Mouse (Mus musculus) inflammation-experienced regulatory T-cells (primary cell): Measurements from ENCODE around the gene Sost. TPM values are rescaled to one million over a fixed set of nuclear protein-coding genes. Genes with fewer than 3 reads are reported as not detected.

Experiments
- polyA plus RNA-seq, 2 experiments: library from polyadenylated mRNA; unstranded; fragments of 100-300 nt; shearing (Covaris generic); gene quantifications; one replicate each; pipeline ENCODE4 v1.2.1; 2017

Gene Sost
- not detected for polyA plus RNA-seq

GRCm38 (mm10) chr11:101966965-101967614, at the start of gene Sost:
Gene Sost (minus strand): TSS chr11:101967015.

GRCm38 (mm10) chr11:101986913-101987312, 20.1 kb upstream of the Sost start, which contains the start of gene Dusp3:
Gene Dusp3 (minus strand): TSS chr11:101987013.

GRCm38 (mm10) chr11:101984054-101985025, 17.5 kb upstream of the Sost start, which contains the start of gene Cfap97d1:
Gene Cfap97d1 (plus strand): TSS chr11:101984279.

Other genes with a start within 250 kb of the Sost start
- 10 to 100 TPM; 52.9 to 60.1 TPM for gene Dhx8, start 234.1 kb downstream of the Sost start, polyA plus RNA-seq
- under 1 TPM in 1 of 2 experiments, not detected in 1; 0.55 TPM for gene Etv4, start 181.6 kb downstream of the Sost start, polyA plus RNA-seq
- not detected for gene Meox1, start 72.6 kb downstream of the Sost start, polyA plus RNA-seq
- gene Cfap97d1, start 17.3 kb upstream of the Sost start, polyA plus RNA-seq, result not detected
- 1 to 10 TPM in 1 of 2 experiments, under 1 TPM in 1; 0.40 to 1.2 TPM for gene Dusp3, start 20.0 kb upstream of the Sost start, polyA plus RNA-seq
- under 1 TPM in 1 of 2 experiments, not detected in 1; 0.73 TPM for gene Mpp3, start 61.4 kb upstream of the Sost start, polyA plus RNA-seq
- under 1 TPM in 1 of 2 experiments, not detected in 1; 0.93 TPM for gene Cd300lg, start 74.5 kb upstream of the Sost start, polyA plus RNA-seq
- gene Mpp2, start 121.5 kb upstream of the Sost start, polyA plus RNA-seq, result 1 to 10 TPM; 3.1 to 4.8 TPM
- not detected for gene Ppy, start 134.3 kb upstream of the Sost start, polyA plus RNA-seq
- gene Pyy, start 140.8 kb upstream of the Sost start, polyA plus RNA-seq, result not detected
- under 1 TPM in 1 of 2 experiments, not detected in 1; 0.89 TPM for gene Nags, start 178.5 kb upstream of the Sost start, polyA plus RNA-seq
- gene Tmem101, start 189.4 kb upstream of the Sost start, polyA plus RNA-seq, result 10 to 100 TPM in 1 of 2 experiments, 1 to 10 TPM in 1; 7.5 to 12.3 TPM
- 10 to 100 TPM; 47.6 to 52.8 TPM for gene Lsm12, start 218.3 kb upstream of the Sost start, polyA plus RNA-seq
- gene G6pc3, start 222.6 kb upstream of the Sost start, polyA plus RNA-seq, result 10 to 100 TPM; 37.7 to 48.2 TPM